Mouse (Mus musculus) megakaryocyte, embryonic 14.5 days (primary cell): ENCODE measurements around the gene Gca.

Source experiments
- FLI1 ChIP-seq: IDR thresholded peaks from 2 replicates; pipeline ENCODE4 v1.6.1; 2012; ENCODE audit warnings: low read length, inconsistent platforms, mixed read lengths
- GATA1 ChIP-seq: IDR thresholded peaks from 3 replicates; pipeline ENCODE4 v1.6.1; 2012; ENCODE audit warnings: mixed read lengths, low read length, inconsistent platforms, borderline replicate concordance

- TF ChIP-seq GATA1 (no peak), FLI1 (no peak)
Measured at GRCm38 (mm10) chr2:62672788-62673187, 8.7 kb downstream of the Gca start.
